ENCODE assay signal across 14 mouse cellular contexts in the genomic region with DNA sequence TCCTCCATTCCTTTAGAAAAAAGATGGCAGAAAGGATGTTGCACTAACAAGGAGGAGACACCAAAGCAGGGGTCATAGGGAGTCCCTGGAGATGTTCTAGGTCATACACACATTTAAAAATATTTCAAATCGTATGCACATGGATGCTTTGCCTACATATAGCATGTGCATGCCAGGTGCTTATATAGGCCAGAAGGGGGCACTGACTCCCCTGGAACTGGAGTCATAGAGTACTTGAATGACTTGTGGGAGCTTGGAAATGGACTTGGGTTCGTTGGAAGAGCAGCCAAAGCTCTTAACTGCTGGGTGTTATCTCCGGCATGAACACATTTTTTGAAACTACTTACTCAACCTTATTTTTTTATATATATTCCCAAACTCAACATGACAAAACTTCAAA.
DNase-seq lines count a peak whose midpoint lies in the region; ATAC-seq and TF ChIP-seq lines count a peak whose summit lies in the region.
"Had no signal": no experiment of that assay in that cellular context is flagged by ENCODE, and none has a peak within 500 bp of the region (broad histone marks: within the 10 kb centered on the region; RNA-seq: fewer than 3 reads in every experiment).

No protein-coding gene starts in this region.

- H3K4me3 ChIP-seq in forebrain, postnatal 0 days (ENCODE audit: low read depth, low read length), result no peak overlapping the region
- H3K4me3 ChIP-seq in forebrain, embryonic 12.5 days (replicated peaks), result no peak overlapping the region
- no peak overlapping the region for H3K4me3 ChIP-seq in lung, embryonic 14.5 days (ENCODE audit: low read depth, low read length)
- H3K4me3 ChIP-seq: intestine, embryonic 15.5 days; stomach, embryonic 15.5 days had no signal

- no peak overlapping the region for H3K9ac ChIP-seq in forebrain, postnatal 0 days
- no peak overlapping the region for H3K9ac ChIP-seq in forebrain, embryonic 12.5 days
- H3K9ac ChIP-seq in lung, embryonic 14.5 days, result no peak overlapping the region
- H3K9ac ChIP-seq: intestine, embryonic 15.5 days; stomach, embryonic 15.5 days had no signal

- DNase-seq in forebrain, postnatal 0 days, result no peak
- DNase-seq in lung, embryonic 14.5 days, result peak; percentile 13
- DNase-seq in lung, postnatal 14 days, result no peak
- DNase-seq in ZHBTc4 (ENCODE audit: low read depth, low spot score), result peak; percentile 7
- peak; percentile 31 for DNase-seq in retina, embryonic 14.5 days (ENCODE audit: low spot score)
- no peak for DNase-seq in kidney, adult 18-20 months
- DNase-seq in cerebellum, adult 9-11 months, result no peak
- DNase-seq: heart, postnatal 10 days; thymus, postnatal 36 days had no signal

- ATAC-seq in forebrain, postnatal 0 days, result no peak
- no peak for ATAC-seq in forebrain, embryonic 12.5 days (ENCODE audit: low FRiP score)
- ATAC-seq in lung, embryonic 14.5 days (ENCODE audit: insufficient read depth), result no peak
- ATAC-seq: intestine, embryonic 15.5 days had no signal

- TF ChIP-seq CTCF in forebrain, postnatal 0 days (IDR thresholded peaks at IDR 0.05; ENCODE audit: low read depth), result peak; percentile 29; the same call in 1 of the 2 replicates
- TF ChIP-seq CTCF in lung, embryonic 14.5 days (IDR thresholded peaks at IDR 0.05; ENCODE audit: low read depth), result peak; percentile 38; the same call in 1 of the 2 replicates

- 77% methylated on average over 3 of the region's 3 CpGs for WGBS in forebrain, postnatal 0 days
- 64% methylated on average over 3 of the region's 3 CpGs for WGBS in forebrain, embryonic 12.5 days
- 60% methylated on average over 3 of the region's 3 CpGs for WGBS in lung, embryonic 14.5 days

- H3K4me2 ChIP-seq in forebrain, postnatal 0 days (ENCODE audit: low read depth), result no peak overlapping the region
- H3K4me2 ChIP-seq in forebrain, embryonic 12.5 days, result no peak overlapping the region
- H3K4me2 ChIP-seq in lung, embryonic 14.5 days, result no peak overlapping the region
- H3K4me2 ChIP-seq: intestine, embryonic 15.5 days; liver, embryonic 11.5 days; stomach, embryonic 15.5 days had no signal

- H3K4me1 ChIP-seq in forebrain, postnatal 0 days (ENCODE audit: insufficient read depth), result 0 out of 2 replicates have a peak, but pooled peaks cover 9% of the 10 kb centered on the region
- H3K4me1 ChIP-seq in forebrain, embryonic 12.5 days, result peaks cover 21% of the 10 kb centered on the region
- no peaks in the 10 kb centered on the region for H3K4me1 ChIP-seq in lung, embryonic 14.5 days (ENCODE audit: insufficient read depth)
- H3K4me1 ChIP-seq: intestine, embryonic 15.5 days; stomach, embryonic 15.5 days had no signal

- H3K36me3 ChIP-seq in forebrain, postnatal 0 days (ENCODE audit: insufficient read depth), result no peaks in the 10 kb centered on the region
- no peaks in the 10 kb centered on the region for H3K36me3 ChIP-seq in forebrain, embryonic 12.5 days (replicated peaks)
- H3K36me3 ChIP-seq in lung, embryonic 14.5 days (ENCODE audit: insufficient read depth), result no peaks in the 10 kb centered on the region
- H3K36me3 ChIP-seq: intestine, embryonic 15.5 days; stomach, embryonic 15.5 days had no signal

- no peak overlapping the region for H3K27ac ChIP-seq in forebrain, postnatal 0 days (ENCODE audit: low read depth, low read length)
- no peak overlapping the region for H3K27ac ChIP-seq in forebrain, embryonic 12.5 days
- H3K27ac ChIP-seq in lung, embryonic 14.5 days (ENCODE audit: low read depth), result no peak overlapping the region
- H3K27ac ChIP-seq: intestine, embryonic 15.5 days; macrophage; stomach, embryonic 15.5 days had no signal

- H3K9me3 ChIP-seq in forebrain, postnatal 0 days (ENCODE audit: low read length), result no peaks in the 10 kb centered on the region
- no peaks in the 10 kb centered on the region for H3K9me3 ChIP-seq in forebrain, embryonic 12.5 days
- no peaks in the 10 kb centered on the region for H3K9me3 ChIP-seq in lung, embryonic 14.5 days (ENCODE audit: low read depth, low read length)
- H3K9me3 ChIP-seq: intestine, embryonic 15.5 days; stomach, embryonic 15.5 days had no signal

- H3K27me3 ChIP-seq in forebrain, postnatal 0 days (ENCODE audit: insufficient read depth, low read length), result no peaks in the 10 kb centered on the region
- peaks cover 21% of the 10 kb centered on the region for H3K27me3 ChIP-seq in forebrain, embryonic 12.5 days
- H3K27me3 ChIP-seq in lung, embryonic 14.5 days (ENCODE audit: insufficient read depth, low read length), result no peaks in the 10 kb centered on the region
- H3K27me3 ChIP-seq: intestine, embryonic 15.5 days; stomach, embryonic 15.5 days had no signal

Comparison
In these comparisons a context has a peak if more than half of its experiments do, and no peak if none do; other contexts are left out.
1. DNase-seq: peak in lung, embryonic 14.5 days (single experiment), ZHBTc4 (single experiment) and retina, embryonic 14.5 days (single experiment); none in forebrain, postnatal 0 days (single experiment), lung, postnatal 14 days (single experiment), kidney, adult 18-20 months (single experiment) and cerebellum, adult 9-11 months (single experiment).